Mouse (Mus musculus) layer of hippocampus, adult 9-11 months (tissue): ENCODE measurements at regions not wholly inside any gene's neighbourhood (a gene's known extent, or its start where the extent isn't known, plus 50 kb on each side); places are given as distances from the start of the nearest gene placed in this dataset.

Experiments
- DNase-seq: peaks from one replicate; pipeline ENCODE4 v3.0.0; 2022

GRCm38 (mm10) chr7:129936731-129937130 lies 345.1 kb downstream of the Wdr11 start:
- DNase-seq = no peak

- DNase-seq = no peak
Observed at GRCm38 (mm10) chr7:129937715-129938114, 346.1 kb downstream of the Wdr11 start.

GRCm38 (mm10) chr7:129938141-129938540 lies 346.5 kb downstream of the Wdr11 start:
- no peak for DNase-seq

GRCm38 (mm10) chr7:129939266-129939665 lies 347.6 kb downstream of the Wdr11 start:
- DNase-seq = no peak

- DNase-seq = no peak
Observed at GRCm38 (mm10) chr7:129941311-129942029, 349.8 kb downstream of the Wdr11 start.

GRCm38 (mm10) chr7:129948613-129949110 lies 357.0 kb downstream of the Wdr11 start:
- DNase-seq = no peak

GRCm38 (mm10) chr7:129950456-129950855 lies 358.8 kb downstream of the Wdr11 start:
- DNase-seq = no peak

- DNase-seq = no peak
Observed at GRCm38 (mm10) chr7:129958379-129958778, 366.7 kb downstream of the Wdr11 start.

- DNase-seq = peak; percentile 24
Observed at GRCm38 (mm10) chr7:129962575-129962974, 370.9 kb downstream of the Wdr11 start.

GRCm38 (mm10) chr7:129964192-129964591 lies 372.5 kb downstream of the Wdr11 start:
- DNase-seq = no peak

- DNase-seq = no peak
Observed at GRCm38 (mm10) chr7:129965281-129966051, 373.8 kb downstream of the Wdr11 start.

- peak; percentile 89 for DNase-seq
Observed at GRCm38 (mm10) chr7:129966771-129967170, 375.1 kb downstream of the Wdr11 start.

- DNase-seq = no peak
Observed at GRCm38 (mm10) chr7:129970201-129970600, 378.5 kb downstream of the Wdr11 start.

GRCm38 (mm10) chr7:129974206-129974605 lies 382.5 kb downstream of the Wdr11 start:
- no peak for DNase-seq

GRCm38 (mm10) chr7:129974837-129975236 lies 383.2 kb downstream of the Wdr11 start:
- no peak for DNase-seq

GRCm38 (mm10) chr7:129975781-129976514 lies 384.3 kb downstream of the Wdr11 start:
- DNase-seq = no peak

- no peak for DNase-seq
Observed at GRCm38 (mm10) chr7:129978576-129978975, 386.9 kb downstream of the Wdr11 start.

- no peak for DNase-seq
Observed at GRCm38 (mm10) chr7:129979337-129979736, 387.7 kb downstream of the Wdr11 start.

GRCm38 (mm10) chr7:129980501-129980900 lies 388.8 kb downstream of the Wdr11 start:
- DNase-seq = no peak

GRCm38 (mm10) chr7:129982411-129982810 lies 390.7 kb downstream of the Wdr11 start:
- DNase-seq = no peak

GRCm38 (mm10) chr7:129983601-129984120 lies 392.0 kb downstream of the Wdr11 start:
- no peak for DNase-seq

- no peak for DNase-seq
Observed at GRCm38 (mm10) chr7:129984367-129984766, 392.7 kb downstream of the Wdr11 start.

GRCm38 (mm10) chr7:129987119-129987665 lies 395.5 kb downstream of the Wdr11 start:
- DNase-seq = no peak
